Mouse (Mus musculus) adrenal gland, adult 8-10 months (tissue): ENCODE measurements around the gene Armh3. TPM values are rescaled to one million over a fixed set of nuclear protein-coding genes. Genes with fewer than 3 reads are reported as not detected.

Experiments used
- DNase-seq: peaks from one replicate; pipeline ENCODE4 v3.0.0; 2022
- total RNA-seq, 4 experiments: library from RNA; stranded (reverse); gene quantifications; 2 replicates each; pipeline ENCODE4 v1.2.4; 2022

Armh3 gene
- total RNA-seq, 4 experiments from 2014 or later, result 19.0 to 27.7 (median 20.8) TPM

- DNase-seq, result no peak
Observed at GRCm38 (mm10) chr19:45903861-45904260, 94.4 kb downstream of the Armh3 start.

- peak; percentile 52 for DNase-seq
Observed at GRCm38 (mm10) chr19:45902390-45903035, 95.8 kb downstream of the Armh3 start.

- DNase-seq, result no peak
Observed at GRCm38 (mm10) chr19:45900836-45901235, 97.5 kb downstream of the Armh3 start.

- peak; percentile 28 for DNase-seq
Observed at GRCm38 (mm10) chr19:45895726-45896125, 102.6 kb downstream of the Armh3 start.

- no peak for DNase-seq
Observed at GRCm38 (mm10) chr19:45882056-45882455, 116.2 kb downstream of the Armh3 start.

GRCm38 (mm10) chr19:45873320-45873719 is 125.0 kb downstream of the Armh3 start:
- no peak for DNase-seq

GRCm38 (mm10) chr19:45855284-45855920 is 142.9 kb downstream of the Armh3 start:
- DNase-seq, result no peak

- DNase-seq, result no peak
Observed at GRCm38 (mm10) chr19:45854521-45854920, 143.8 kb downstream of the Armh3 start.

- no peak for DNase-seq
Observed at GRCm38 (mm10) chr19:45847733-45848093, 150.6 kb downstream of the Armh3 start.

- no peak for DNase-seq
Observed at GRCm38 (mm10) chr19:45847016-45847732, 151.1 kb downstream of the Armh3 start.

GRCm38 (mm10) chr19:45844209-45844608 is 154.1 kb downstream of the Armh3 start:
- no peak for DNase-seq

- no peak for DNase-seq
Observed at GRCm38 (mm10) chr19:45843424-45843823, 154.9 kb downstream of the Armh3 start.

GRCm38 (mm10) chr19:45837050-45837994 is 161.0 kb downstream of the Armh3 start:
- DNase-seq, result no peak

- DNase-seq, result peak; percentile 72
Observed at GRCm38 (mm10) chr19:45835490-45835889, 162.8 kb downstream of the Armh3 start.

- DNase-seq, result no peak
Observed at GRCm38 (mm10) chr19:45833665-45834064, 164.6 kb downstream of the Armh3 start.

- DNase-seq, result no peak
Observed at GRCm38 (mm10) chr19:45830679-45831078, 167.6 kb downstream of the Armh3 start.

- DNase-seq, result no peak
Observed at GRCm38 (mm10) chr19:45827736-45828135, 170.6 kb downstream of the Armh3 start.

- no peak for DNase-seq
Observed at GRCm38 (mm10) chr19:45827125-45827524, 171.2 kb downstream of the Armh3 start.

- DNase-seq, result no peak
Observed at GRCm38 (mm10) chr19:45826146-45826545, 172.1 kb downstream of the Armh3 start.

GRCm38 (mm10) chr19:45821832-45822231 is 176.5 kb downstream of the Armh3 start:
- no peak for DNase-seq

GRCm38 (mm10) chr19:45817816-45818490 is 180.3 kb downstream of the Armh3 start:
- no peak for DNase-seq

GRCm38 (mm10) chr19:45816727-45817126 is 181.6 kb downstream of the Armh3 start:
- no peak for DNase-seq
